Mouse (Mus musculus) olfactory bulb, adult 2 months (tissue): ENCODE data around the gene Fam172a. TPM values are rescaled to one million over a fixed set of nuclear protein-coding genes. Genes with fewer than 3 reads are reported as not detected.

Experiments
- H3K27ac ChIP-seq: fragments of 200-500 bp; 2 replicates; pipeline ENCODE4 v1.5.1; 2012; ENCODE audit warnings: low read depth, low read length; ENCODE audit not compliant: insufficient read depth
- H3K4me1 ChIP-seq: fragments of 200-500 bp; 2 replicates; pipeline ENCODE4 v1.6.1; 2012; ENCODE audit warnings: low read length; ENCODE audit not compliant: control insufficient read depth, insufficient read depth
- H3K4me3 ChIP-seq: fragments of 200-500 bp; 2 replicates; pipeline ENCODE4 v1.5.1; 2012; ENCODE audit warnings: mild to moderate bottlenecking, low read depth, low read length, moderate library complexity; ENCODE audit not compliant: insufficient read depth
- CTCF ChIP-seq: fragments of 200-500 bp; IDR thresholded peaks from 2 replicates; pipeline ENCODE4 v1.5.1; 2012; ENCODE audit warnings: low read depth, mild to moderate bottlenecking, low read length, moderate library complexity; ENCODE audit not compliant: insufficient read depth
- POLR2A ChIP-seq: fragments of 200-500 bp; IDR thresholded peaks from 2 replicates; pipeline ENCODE4 v1.6.1; 2012; ENCODE audit warnings: mild to moderate bottlenecking, low read depth, low read length, moderate library complexity; ENCODE audit not compliant: insufficient read depth
- WGBS: fragments of 180-500 bp; shearing (Covaris S2); methylation state at CpG from one replicate; pipeline ENCODE4 v1.1.7; 2018; 5-methylcytosine and 5-hydroxymethylcytosine counted together
- polyA plus RNA-seq: library from polyadenylated mRNA; stranded (reverse); fragments of >200 nt; gene quantifications from 2 replicates; pipeline ENCODE4 v1.2.4, GENCODE M21; 2012; ENCODE audit warnings: low replicate concordance; ENCODE audit not compliant: missing spikeins, insufficient read depth, insufficient read length

The Fam172a gene
- polyA plus RNA-seq, 1 experiment, result not detected

DNA sequence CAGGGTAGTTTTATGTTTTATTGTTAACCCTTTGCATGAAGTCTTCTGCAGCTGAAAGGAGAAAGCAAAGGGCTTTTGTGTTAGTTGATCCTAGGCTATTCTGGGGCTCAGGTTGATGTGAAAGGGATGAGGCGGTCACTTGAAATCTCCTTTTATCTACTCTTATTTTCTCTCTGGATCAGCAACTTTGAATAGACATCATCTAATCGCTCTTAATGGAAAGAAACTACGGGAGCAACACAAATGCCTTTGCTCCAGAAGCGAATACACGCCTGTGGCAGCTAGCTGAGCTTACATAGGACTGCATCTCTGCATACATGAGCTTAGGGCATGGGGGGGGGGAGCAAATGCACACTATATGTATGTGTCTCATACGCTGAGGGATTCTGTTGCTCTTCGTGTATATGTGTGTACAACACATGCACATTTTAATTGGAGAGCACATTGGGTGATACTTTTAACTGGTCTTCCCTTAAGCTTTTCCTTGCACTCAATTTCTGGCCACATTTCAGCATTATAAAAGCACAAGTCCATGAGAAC lies 505.1 kb downstream of the Fam172a start:
- Histone ChIP-seq H3K4me3 (no peak overlapping the region), H3K4me1 (peaks cover 23% of the 10 kb centered on the region), H3K27ac (no peak overlapping the region)
- TF ChIP-seq CTCF, result no peak
- TF ChIP-seq POLR2A, result no peak
- WGBS, result 54% methylated on average over 7 of the region's 7 CpGs

DNA sequence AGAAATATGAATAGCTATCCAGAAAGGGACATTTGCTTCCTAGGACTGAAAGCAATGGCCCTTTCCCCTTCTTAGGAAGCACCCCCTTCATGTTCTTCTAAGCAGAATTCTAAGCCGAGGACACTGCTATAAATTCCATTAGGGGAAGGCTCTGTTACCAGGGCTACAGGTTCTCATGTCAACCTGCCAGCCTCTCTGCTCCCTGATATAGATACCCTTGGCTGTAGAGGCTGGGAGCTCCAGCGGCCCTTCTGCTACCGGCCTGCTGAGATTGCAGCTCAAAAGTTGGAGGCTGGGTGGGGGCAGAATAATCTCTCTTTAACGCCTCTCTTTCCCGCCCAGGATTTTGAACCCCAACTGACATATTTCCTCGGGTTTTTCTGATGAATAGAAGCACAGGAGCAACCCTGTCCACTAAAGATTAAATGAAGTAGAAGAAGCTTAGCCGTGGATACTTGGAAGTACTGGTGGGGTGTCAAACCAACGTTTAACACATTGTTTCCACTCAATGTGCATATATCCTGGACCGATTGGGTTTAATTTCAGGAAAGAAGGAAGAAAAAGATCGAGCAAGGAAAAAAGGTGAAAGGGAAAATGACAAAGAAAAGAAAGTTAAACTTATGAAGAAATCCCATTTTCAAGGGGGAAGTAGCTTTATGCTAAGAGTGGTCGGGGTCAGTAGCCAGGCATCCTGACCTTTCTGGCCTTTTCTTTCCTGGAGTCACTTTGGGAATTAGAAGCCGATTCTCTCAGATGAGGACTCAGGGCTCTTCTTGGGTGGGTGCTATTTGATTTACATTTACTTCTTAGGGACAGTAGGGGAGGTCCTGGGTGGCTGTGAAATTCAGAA lies 506.2 kb downstream of the Fam172a start:
- 25% methylated on average over 12 of the region's 12 CpGs for WGBS
- Histone ChIP-seq H3K4me3 (no peak overlapping the region), H3K27ac (no peak overlapping the region), H3K4me1 (peaks cover 25% of the 10 kb centered on the region)
- TF ChIP-seq POLR2A (no peak), CTCF (no peak)

- TF ChIP-seq POLR2A (no peak), CTCF (no peak)
- Histone ChIP-seq H3K4me3 (no peak overlapping the region), H3K27ac (peak overlapping the region; percentile 42), H3K4me1 (peaks cover 24% of the 10 kb centered on the region)
- 25% methylated on average over 14 of the region's 14 CpGs for WGBS
Measured at GRCm38 (mm10) chr13:78208689-78209410, 507.0 kb downstream of the Fam172a start.

DNA sequence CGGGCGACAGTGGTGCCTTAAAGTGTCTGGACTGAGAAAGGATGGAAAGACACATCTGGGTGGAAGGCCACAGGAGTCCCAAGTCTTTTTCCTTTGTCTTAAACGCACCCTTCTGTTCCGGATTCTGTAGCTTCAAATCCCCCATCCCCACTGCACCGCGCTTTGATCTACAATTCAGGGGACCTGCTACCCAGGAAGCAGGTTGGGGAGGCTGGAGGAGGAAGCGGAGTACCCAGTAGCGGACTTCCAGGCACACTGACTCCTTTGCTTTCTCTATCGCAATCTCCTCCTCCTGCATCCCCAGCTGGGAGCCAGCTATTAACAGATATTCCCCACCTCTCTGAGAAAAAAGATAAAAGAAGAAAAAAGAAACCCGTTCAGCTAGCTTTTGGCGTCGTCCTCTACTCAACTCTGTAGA lies 507.8 kb downstream of the Fam172a start:
- WGBS, result 11% methylated on average over 12 of the region's 12 CpGs
- Histone ChIP-seq H3K27ac (peak overlapping the region; percentile 71), H3K4me1 (peaks cover 24% of the 10 kb centered on the region), H3K4me3 (peak overlapping the region; percentile 41)
- TF ChIP-seq POLR2A (no peak), CTCF (no peak)

- 3% methylated on average over 38 of the region's 38 CpGs for WGBS
- Histone ChIP-seq H3K4me3 (peak overlapping the region; percentile 41), H3K27ac (peak overlapping the region; percentile 71), H3K4me1 (peaks cover 24% of the 10 kb centered on the region)
- no peak for TF ChIP-seq CTCF
- TF ChIP-seq POLR2A, result no peak
Measured at GRCm38 (mm10) chr13:78210029-78210747, 508.4 kb downstream of the Fam172a start.

DNA sequence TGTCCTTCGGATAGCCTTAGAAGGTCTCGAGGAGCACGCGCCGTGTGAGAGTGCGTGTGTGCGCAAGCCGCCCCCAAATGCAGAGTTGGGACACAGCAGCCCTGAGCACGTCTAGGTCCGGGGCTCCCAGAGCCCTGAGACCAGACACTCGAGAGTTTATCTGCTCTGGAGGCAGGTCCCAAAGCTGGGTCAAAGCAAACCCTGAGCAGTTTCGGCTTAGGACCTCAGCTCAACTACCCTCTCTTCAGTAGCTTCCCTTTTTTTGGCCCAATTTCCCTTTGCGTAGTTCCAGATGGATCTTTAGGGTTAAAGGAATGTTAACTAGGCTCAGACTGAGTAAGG lies 508.9 kb downstream of the Fam172a start:
- 36% methylated on average over 13 of the region's 13 CpGs for WGBS
- H3K4me3 ChIP-seq, result peak overlapping the region; percentile 41
- peaks cover 24% of the 10 kb centered on the region for H3K4me1 ChIP-seq
- H3K27ac ChIP-seq, result peak overlapping the region; percentile 71
- no peak for TF ChIP-seq CTCF
- no peak for TF ChIP-seq POLR2A

GRCm38 (mm10) chr13:78211231-78212010 lies 509.6 kb downstream of the Fam172a start:
- WGBS, result 52% methylated on average over 14 of the region's 14 CpGs

GRCm38 (mm10) chr13:78212111-78212510 lies 510.3 kb downstream of the Fam172a start:
- TF ChIP-seq CTCF (no peak), POLR2A (no peak)
- H3K27ac ChIP-seq, result no peak overlapping the region
- peaks cover 24% of the 10 kb centered on the region for H3K4me1 ChIP-seq
- 57% methylated on average over 15 of the region's 15 CpGs for WGBS
- H3K4me3 ChIP-seq, result no peak overlapping the region

More at GRCm38 (mm10) chr13:78211231-78212010, 509.6 kb downstream of the Fam172a start:
- H3K27ac ChIP-seq, result no peak overlapping the region
- no peak for TF ChIP-seq POLR2A
- TF ChIP-seq CTCF, result no peak
- H3K4me1 ChIP-seq, result peaks cover 24% of the 10 kb centered on the region
- H3K4me3 ChIP-seq, result no peak overlapping the region
